Mouse (Mus musculus) cerebellum, adult 9-11 months (tissue): ENCODE results near the gene Carhsp1.

ENCODE experiments used
- DNase-seq: peaks from one replicate; pipeline ENCODE4 v3.0.0; 2022

Gene Carhsp1

GRCm38 (mm10) chr16:8674165-8674564, 2.2 kb upstream of the Carhsp1 start:
- no peak for DNase-seq

- DNase-seq, result no peak
Observed at GRCm38 (mm10) chr16:8673343-8673742, 1.4 kb upstream of the Carhsp1 start.

- DNase-seq, result no peak
Observed at GRCm38 (mm10) chr16:8672811-8673210, 856 bp upstream of the Carhsp1 start.

- DNase-seq, result no peak
Observed at GRCm38 (mm10) chr16:8672350-8672687, 364 bp upstream of the Carhsp1 start.

GRCm38 (mm10) chr16:8670041-8671035, 1.6 kb downstream of the Carhsp1 start:
- DNase-seq, result no peak

GRCm38 (mm10) chr16:8669432-8669831, 2.5 kb downstream of the Carhsp1 start:
- DNase-seq, result no peak

GRCm38 (mm10) chr16:8668386-8668785, 3.6 kb downstream of the Carhsp1 start:
- no peak for DNase-seq

- no peak for DNase-seq
Observed at GRCm38 (mm10) chr16:8667814-8668213, 4.1 kb downstream of the Carhsp1 start.

- no peak for DNase-seq
Observed at GRCm38 (mm10) chr16:8667261-8667660, 4.7 kb downstream of the Carhsp1 start.

- DNase-seq, result no peak
Observed at GRCm38 (mm10) chr16:8666452-8666851, 5.5 kb downstream of the Carhsp1 start.

GRCm38 (mm10) chr16:8665367-8665766, 6.6 kb downstream of the Carhsp1 start:
- no peak for DNase-seq

- no peak for DNase-seq
Observed at GRCm38 (mm10) chr16:8663606-8664539, 8.1 kb downstream of the Carhsp1 start.

- DNase-seq, result no peak
Observed at GRCm38 (mm10) chr16:8663022-8663421, 8.9 kb downstream of the Carhsp1 start.

- DNase-seq, result no peak
Observed at GRCm38 (mm10) chr16:8658764-8659163, 13.2 kb downstream of the Carhsp1 start.

GRCm38 (mm10) chr16:8658349-8658748, 13.6 kb downstream of the Carhsp1 start:
- no peak for DNase-seq

- DNase-seq, result no peak
Observed at GRCm38 (mm10) chr16:8656256-8656655, 15.7 kb downstream of the Carhsp1 start.

- DNase-seq, result no peak
Observed at GRCm38 (mm10) chr16:8655599-8655998, 16.4 kb downstream of the Carhsp1 start.

GRCm38 (mm10) chr16:8655108-8655507, 16.8 kb downstream of the Carhsp1 start:
- no peak for DNase-seq

- no peak for DNase-seq
Observed at GRCm38 (mm10) chr16:8650007-8650406, 21.9 kb downstream of the Carhsp1 start.

- no peak for DNase-seq
Observed at GRCm38 (mm10) chr16:8645546-8645945, 26.4 kb downstream of the Carhsp1 start.

GRCm38 (mm10) chr16:8643855-8644254, 28.1 kb downstream of the Carhsp1 start:
- no peak for DNase-seq

GRCm38 (mm10) chr16:8639466-8640191, 32.3 kb downstream of the Carhsp1 start:
- DNase-seq, result no peak

- DNase-seq, result no peak
Observed at GRCm38 (mm10) chr16:8638131-8638530, 33.8 kb downstream of the Carhsp1 start.
